Mouse (Mus musculus) left cerebral cortex, adult 2 months (tissue): ENCODE measurements at regions not wholly inside any gene's neighbourhood (a gene's known extent, or its start where the extent isn't known, plus 50 kb on each side); places are given as distances from the start of the nearest gene placed in this dataset.
A peak's percentile ranks its signal among the peaks of the same experiment; 100 is the strongest.

Experiments used
- DNase-seq, 2 experiments: peaks; one replicate each; pipeline ENCODE4 v3.0.0; 2021 to 2022; ENCODE audit warnings: low spot score in 2 of 2, mixed read lengths in 1 of 2; ENCODE audit errors: extremely low spot score in 1 of 2
- H3K27ac ChIP-seq: fragments of 200-600 bp; 2 replicates; pipeline ENCODE4 v1.8.1; 2022
- H3K4me3 ChIP-seq: fragments of 200-600 bp; 2 replicates; pipeline ENCODE4 v1.8.1; 2022
- CTCF ChIP-seq: fragments of 200-600 bp; IDR thresholded peaks from 2 replicates; pipeline ENCODE4 v1.8.1; 2022; ENCODE audit warnings: antibody characterized with exemption, mild to moderate bottlenecking, moderate library complexity
- intact Hi-C: fragments of 180-260 bp; cut with DNase I; formaldehyde crosslinking; loops from one replicate; pipeline ENCODE4 v1.15.1; 2025
- microRNA-seq, 2 experiments: library from miRNA; unstranded; fragments of <30 nt; microRNA quantifications; one replicate each; pipeline ENCODE4 v1.2.0; 2021

GRCm38 (mm10) chr13:6471643-6472042, 76.3 kb upstream of the Pitrm1 start:
- no peak overlapping the region for H3K4me3 ChIP-seq
- H3K27ac ChIP-seq: no peak overlapping the region
- peak; percentile 98 for TF ChIP-seq CTCF
- intact Hi-C loops: loop anchor here (1.0 to 10.0 kb wide), 9 partner anchors 63 to 1809 kb away; no protein-coding TSS in a partner anchor
- DNase-seq: peak; percentile 64 to 77

- H3K4me3 ChIP-seq: no peak overlapping the region
- TF ChIP-seq CTCF: no peak; the same call in 1 of the 2 replicates
- H3K27ac ChIP-seq: peak overlapping the region; percentile 82
- DNase-seq: no peak
- intact Hi-C loops: loop anchor here (2.0 to 10.0 kb wide), 5 partner anchors 211 to 1697 kb away; no protein-coding TSS in a partner anchor
Measured at GRCm38 (mm10) chr13:6473401-6474190, 74.4 kb upstream of the Pitrm1 start.

- Histone ChIP-seq H3K27ac (no peak overlapping the region), H3K4me3 (no peak overlapping the region)
- intact Hi-C loops: loop anchor here (10.0 kb wide), 1 partner anchor 765 kb away; no protein-coding TSS in a partner anchor
- no peak for TF ChIP-seq CTCF
- DNase-seq: no peak
Measured at GRCm38 (mm10) chr13:6479667-6480066, 68.3 kb upstream of the Pitrm1 start.

GRCm38 (mm10) chr13:6484418-6484817, 63.5 kb upstream of the Pitrm1 start:
- no peak for DNase-seq
- intact Hi-C loops: no loop called here
- no peak; the same call in 1 of the 2 replicates for TF ChIP-seq CTCF
- peak overlapping the region; percentile 74; the same call in 1 of the 2 replicates for H3K27ac ChIP-seq
- no peak overlapping the region for H3K4me3 ChIP-seq

- no peak overlapping the region for H3K27ac ChIP-seq
- no peak for TF ChIP-seq CTCF
- intact Hi-C loops: no loop called here
Measured at GRCm38 (mm10) chr13:6487837-6488236, 60.1 kb upstream of the Pitrm1 start.

GRCm38 (mm10) chr13:6492916-6493619, 54.9 kb upstream of the Pitrm1 start:
- intact Hi-C loops: no loop called here
- TF ChIP-seq CTCF: no peak
- DNase-seq: no peak
- no peak overlapping the region for H3K4me3 ChIP-seq
- H3K27ac ChIP-seq: peak overlapping the region; percentile 66

More at GRCm38 (mm10) chr13:6487837-6488236, 60.1 kb upstream of the Pitrm1 start:
- no peak for DNase-seq
- H3K4me3 ChIP-seq: no peak overlapping the region

Small RNA genes lying in the stretch of these regions (microRNA-seq; reads per million reads assigned to microRNA genes)
- 0 reads per million in 2 experiments for gene Gm26259
